Mouse (Mus musculus): ENCODE measurements around the gene Myo18b.

The Myo18b gene

DNA sequence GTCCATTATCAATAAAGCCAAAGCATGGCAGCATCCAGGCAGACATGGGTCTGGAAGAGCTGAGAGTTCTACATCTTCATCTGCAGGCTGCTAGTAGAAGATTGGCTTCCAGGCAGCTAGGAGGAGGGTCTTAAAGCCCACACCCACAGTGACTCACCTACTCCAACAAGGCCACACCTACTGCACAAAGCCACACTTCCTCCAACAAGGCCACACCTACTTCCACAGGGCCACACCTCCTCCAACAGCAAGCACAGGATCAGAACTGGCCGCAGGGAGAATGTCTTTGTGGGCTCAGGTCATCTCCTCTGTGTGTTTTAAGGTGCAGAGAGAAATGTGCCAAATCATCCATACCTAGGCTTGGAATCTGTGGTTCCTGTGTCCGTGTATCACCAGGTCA is 224.2 kb downstream of the Myo18b start:
- DNase-seq (ENCODE audit: low spot score), result no peak

DNA sequence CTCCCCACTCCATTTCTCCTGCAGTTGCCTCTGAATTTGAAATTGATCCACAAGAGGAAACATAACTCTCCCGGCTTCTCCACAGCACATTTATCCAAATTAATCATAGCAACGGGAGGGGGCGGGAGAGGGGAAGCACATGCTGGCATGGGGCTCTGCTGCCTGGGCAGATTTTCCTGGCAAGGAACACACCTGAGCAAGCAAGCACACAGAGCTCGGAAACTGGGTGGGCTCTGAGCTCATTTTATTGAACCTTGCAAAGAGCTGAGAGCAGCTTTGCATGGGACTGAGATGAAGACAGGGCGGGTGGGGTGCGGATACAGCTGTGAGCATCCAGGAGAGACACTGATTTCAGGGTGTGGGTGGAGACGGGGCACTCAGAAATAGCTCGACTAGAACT is 229.0 kb downstream of the Myo18b start:
- DNase-seq (ENCODE audit: low spot score), result no peak

DNA sequence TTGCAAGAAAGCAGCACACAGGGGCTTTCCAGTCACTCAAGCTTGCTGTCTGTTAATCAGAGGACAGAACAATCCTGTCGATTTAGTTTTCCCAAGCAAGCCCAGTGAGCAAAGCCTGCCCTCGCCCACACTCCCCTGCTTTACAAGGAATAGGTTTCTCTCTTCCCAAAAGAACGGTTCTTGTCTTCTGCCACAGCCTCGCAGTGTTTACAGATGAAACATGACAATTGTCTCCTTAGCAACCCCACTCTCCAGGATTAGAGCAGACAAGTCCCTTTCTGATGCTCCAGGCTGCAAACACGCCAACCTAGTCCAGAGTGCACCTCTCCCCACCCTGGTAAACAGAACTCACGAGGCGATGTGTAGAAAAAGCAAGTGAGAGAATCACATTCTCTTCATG is 230.5 kb downstream of the Myo18b start:
- no peak for DNase-seq (ENCODE audit: low spot score)

DNA sequence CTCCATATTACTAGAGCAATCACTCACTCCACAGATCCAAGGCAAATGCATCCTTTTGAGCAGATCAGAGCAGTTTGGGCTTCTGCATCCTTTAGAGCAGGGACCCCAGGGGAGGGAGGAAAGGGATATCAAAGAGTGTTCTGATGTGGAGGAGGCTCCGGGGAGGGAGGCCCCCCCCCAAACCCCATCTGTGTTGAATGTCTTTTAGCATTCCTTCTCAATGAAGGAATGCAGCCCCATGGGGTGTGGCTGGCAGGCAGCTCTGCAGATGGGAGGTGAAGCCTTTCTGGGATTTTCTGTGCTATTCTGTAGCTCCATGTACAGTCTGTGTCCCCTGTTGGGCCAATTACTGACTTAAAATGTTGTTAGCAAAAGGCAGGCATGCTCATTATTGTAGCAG is 232.5 kb downstream of the Myo18b start:
- DNase-seq (ENCODE audit: low spot score), result no peak

DNA sequence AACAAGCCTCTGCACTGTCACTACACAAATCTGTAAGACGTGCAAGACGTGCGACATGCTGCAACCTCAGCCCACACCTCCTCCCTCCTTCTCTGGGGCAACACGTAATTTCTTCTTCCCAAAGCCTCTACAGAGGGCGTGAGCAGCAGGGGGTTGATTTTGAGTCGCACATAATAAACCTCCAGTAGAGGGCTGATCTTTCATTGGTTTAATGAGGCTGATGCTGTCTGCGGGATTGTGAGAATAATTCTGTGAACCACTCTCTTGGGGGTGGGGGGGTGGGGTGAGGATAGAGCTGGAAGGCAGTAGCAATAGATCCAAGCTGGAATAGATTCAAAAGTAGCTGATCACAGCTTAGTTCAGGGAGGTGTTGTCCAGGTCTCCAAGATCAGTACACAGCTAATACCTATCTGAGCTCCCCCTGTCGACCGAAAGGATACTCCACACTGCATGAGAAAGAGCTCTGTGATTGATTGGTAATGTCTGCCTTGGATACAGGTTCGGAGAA is 235.2 kb downstream of the Myo18b start:
- no peak for DNase-seq (ENCODE audit: low spot score)

DNA sequence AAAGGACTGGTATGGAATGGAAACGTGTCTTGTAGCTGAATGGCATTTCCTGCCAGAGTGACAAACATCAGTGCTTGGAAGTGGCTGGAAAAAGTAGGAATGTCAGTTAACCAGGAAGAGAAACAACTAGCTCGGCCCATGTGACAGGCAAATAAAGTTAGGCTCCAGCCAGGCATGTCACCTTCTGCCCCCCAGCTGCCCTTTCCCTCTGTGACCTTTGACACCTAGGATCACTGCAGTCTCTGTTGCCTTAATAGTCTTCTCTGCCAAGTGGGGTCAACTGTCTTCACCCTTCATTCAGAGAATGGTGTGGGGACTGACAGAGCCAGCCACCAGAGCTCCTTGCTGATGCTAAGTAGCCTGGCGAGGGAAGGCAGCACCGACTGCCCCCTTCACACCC is 236.9 kb downstream of the Myo18b start:
- no peak for DNase-seq (ENCODE audit: low spot score)

DNA sequence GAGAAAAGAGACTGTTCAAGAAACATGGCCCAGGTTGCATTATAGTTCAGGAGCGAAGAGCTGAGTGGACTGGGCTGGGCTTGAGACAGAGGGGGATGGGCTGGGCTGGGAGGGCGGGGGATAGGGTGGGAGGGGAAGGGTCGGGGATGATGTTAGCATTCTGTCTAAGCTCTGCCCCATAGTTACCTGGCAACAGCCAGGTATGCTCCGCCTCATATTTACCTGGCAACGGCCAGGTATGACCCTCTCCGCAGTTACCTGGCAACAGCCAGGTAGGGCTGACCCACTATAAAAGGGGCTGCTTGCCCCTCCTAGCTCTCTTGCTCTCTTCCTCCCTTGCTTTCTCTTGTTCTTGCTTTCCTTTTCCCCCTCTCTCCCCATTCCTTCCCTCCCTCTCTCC is 239.4 kb downstream of the Myo18b start:
- DNase-seq (ENCODE audit: low spot score), result no peak

DNA sequence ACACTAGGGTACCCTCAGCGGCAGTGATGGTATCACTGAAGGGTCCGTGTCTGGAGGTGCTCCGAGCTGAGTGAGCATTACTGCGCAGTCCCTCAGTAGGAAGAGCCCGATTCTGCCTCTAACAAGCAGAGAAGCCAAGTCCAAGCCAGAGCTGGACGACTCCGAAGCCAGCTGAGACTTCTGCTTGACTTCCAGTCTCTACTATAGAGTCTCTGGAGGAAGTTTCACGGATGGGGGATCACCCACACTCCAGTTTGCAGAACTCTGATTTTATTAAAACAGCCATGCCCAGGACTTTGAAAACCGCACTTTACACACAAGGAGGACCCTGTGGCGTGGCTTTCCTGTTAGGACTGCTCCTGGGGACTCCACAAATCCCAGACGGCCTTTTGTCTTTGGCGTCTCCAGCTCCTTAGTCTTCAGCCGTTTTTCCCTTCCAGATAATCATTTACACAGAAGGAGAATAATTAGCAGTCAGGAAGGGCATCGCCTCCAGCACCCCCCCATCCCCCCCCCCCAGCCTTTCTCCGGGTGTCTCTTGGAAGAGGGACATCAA is 240.1 kb downstream of the Myo18b start:
- DNase-seq (ENCODE audit: low spot score), result no peak

DNA sequence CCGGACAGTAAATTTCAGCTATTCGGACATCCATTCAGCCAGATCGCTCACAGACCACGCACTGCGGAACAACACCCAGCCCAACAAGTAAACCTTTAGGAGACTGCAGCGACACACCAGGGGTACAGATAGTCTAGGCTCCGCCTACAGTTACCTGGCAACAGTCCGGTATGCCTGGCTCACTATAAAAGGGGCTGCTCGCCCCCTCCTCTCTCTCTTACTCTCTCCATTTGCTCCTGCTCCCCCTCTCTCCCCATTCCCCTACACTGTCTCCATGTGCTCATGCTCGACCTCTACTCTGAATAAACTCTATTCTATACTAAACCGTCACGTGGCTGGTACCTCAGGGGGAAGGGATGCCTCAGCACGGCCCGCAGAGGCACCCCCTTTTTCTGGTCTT is 240.6 kb downstream of the Myo18b start:
- DNase-seq (ENCODE audit: low spot score), result no peak

DNA sequence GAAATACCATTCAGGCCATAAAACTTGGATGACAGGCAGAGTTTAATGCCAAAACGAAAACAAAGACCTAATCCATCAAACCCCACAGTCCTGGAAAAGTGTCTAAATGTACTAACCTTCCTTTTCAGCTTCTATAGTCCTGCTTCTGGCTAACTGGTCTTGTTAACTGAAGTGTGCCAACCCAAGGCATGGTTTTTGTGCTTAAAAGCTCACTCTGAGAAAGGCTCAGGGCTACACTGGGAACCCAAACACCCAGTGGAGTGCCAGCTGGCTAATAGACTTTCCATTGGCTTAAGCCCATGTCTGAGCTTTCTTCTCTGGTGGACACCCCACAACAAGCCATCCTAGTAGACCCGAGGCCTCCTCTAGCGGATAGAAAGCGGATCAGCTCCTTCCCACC is 244.1 kb downstream of the Myo18b start:
- no peak for DNase-seq (ENCODE audit: low spot score)

DNA sequence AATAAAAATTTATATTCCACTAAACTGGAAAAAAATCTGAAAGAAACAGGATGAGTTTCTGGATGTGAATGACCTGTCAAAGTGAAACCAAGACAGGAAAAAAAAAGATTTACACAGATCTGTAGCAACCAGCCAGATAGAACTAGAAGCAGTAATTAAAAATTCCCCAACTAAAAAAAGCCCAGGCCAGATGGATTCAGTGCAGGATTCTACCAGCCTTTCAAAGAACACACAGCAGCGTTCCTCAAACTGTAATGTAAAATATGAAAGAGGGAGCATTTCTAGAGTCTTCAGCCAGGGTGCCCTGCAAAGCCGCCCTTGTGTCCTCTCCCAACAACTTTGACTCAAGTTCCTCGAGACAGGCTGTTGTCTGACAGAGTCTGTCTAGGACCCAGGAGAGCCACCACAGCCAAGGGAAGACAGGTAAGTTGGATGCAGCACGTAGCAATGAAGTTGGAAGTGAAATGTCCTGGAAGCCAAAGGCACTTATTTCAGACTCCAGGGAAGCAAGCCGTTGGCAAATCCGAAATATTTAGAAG is 246.9 kb downstream of the Myo18b start:
- DNase-seq (ENCODE audit: low spot score), result no peak

DNA sequence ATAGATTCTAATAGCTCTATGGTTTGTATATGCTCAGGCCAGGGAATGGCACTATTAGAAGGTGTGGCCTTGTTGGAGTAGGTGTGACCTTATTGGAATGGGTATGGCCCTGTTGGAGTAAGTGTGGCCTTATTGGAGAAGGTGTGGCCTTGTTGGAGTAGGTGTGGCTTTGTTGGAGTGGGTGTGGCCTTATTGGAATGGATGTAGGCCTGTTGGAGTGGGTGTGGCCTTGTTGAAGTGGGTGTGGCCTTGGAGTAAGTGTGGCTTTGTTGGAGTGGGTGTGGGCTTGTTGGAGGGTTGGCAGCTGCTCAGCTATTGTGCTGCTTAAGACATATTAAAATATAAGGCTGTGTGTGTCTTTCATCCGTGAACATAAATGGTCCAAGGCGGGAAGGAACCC is 249.3 kb downstream of the Myo18b start:
- DNase-seq (ENCODE audit: low spot score), result no peak

DNA sequence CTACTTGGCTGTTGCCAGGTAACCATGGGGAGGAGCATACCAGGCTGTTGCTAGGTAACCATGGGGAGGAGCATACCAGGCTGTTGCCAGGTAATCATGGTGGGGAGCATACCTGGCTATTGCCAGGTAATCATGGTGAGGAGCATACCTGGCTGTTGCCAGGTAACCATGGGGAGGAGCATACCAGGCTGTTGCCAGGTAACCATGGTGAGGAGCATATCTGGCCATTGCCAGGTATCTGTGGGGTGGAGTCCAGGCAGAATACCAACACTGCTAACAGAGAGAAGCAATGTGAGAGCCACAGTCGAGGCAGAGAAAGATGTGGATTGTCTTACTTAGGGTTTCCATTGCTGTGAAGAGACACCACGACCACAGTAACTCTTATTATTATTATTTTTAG is 250.6 kb downstream of the Myo18b start:
- no peak for DNase-seq (ENCODE audit: low spot score)

DNA sequence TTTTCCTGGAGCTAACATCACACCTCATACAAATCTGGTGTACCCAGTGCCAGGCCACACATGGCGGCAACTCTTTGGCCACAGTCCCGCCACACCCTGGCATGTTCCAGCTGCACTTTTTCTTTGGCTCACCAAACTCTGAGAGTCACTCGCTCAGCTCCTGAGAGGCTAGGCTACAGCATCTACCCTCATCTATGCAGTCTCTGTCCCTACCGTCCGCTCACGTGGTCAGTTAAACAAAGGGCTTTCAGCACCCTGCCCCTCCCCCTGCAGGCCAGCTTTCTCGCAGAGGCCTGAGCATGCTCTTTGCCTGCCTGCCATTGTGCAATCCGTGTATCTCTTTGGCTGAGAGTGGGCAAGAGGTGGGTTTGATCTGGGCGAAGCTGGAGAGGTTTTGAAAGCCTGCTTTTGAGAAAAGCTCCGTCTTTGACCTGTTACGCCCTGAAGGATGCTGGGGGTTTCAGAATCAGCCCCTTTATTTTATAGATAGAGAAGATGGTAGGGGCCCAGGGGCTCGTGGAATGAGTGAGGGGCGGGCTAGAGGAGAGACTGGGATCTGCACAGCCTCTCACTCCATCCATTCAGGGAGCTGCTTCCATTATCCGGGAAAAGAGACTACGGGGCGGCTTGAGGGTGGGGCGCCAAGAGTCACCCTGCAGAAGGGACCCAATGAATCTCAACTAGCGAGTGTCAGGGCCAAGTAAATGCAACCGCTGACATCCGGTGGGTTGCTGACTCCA is 252.5 kb downstream of the Myo18b start:
- DNase-seq (ENCODE audit: low spot score), result no peak

DNA sequence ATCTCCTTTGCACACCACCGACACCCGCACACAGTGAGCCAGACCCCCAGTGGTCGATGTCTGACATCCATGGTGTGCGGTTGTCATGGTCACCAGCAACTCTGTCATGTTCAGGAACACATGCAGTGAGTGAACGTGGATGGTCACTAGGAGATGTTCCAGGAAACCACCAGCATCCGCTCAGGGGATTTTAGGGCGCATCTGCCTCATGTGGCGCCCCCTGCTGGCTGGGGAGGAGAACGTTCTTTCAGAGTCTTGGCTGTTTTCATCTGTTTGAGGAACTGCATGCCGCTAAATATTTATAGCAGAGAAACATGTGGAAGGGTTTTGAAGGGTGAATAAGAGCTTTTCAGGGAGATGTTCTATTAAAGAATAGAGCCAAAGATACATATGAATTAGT is 253.4 kb downstream of the Myo18b start:
- no peak for DNase-seq (ENCODE audit: low spot score)

DNA sequence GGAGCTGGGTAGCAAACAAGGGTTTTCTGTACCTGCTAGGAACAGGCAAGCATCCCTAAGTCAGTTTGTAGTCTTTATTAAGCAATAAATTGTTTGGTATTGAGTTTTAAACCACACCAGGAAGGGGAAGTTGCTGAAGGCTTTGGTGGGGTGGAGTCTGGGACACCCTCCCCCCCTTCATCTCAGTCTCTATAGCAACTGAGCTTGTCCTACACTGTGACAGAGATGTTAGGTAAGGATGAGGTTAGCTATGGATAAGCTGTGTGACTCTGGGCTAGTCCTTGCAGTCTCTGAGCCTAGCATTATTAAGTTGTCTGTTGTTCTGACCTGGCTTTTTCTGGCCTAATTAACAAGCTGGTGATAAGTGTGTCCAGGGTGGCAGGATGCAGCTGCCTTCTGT is 254.4 kb downstream of the Myo18b start:
- DNase-seq (ENCODE audit: low spot score), result no peak

DNA sequence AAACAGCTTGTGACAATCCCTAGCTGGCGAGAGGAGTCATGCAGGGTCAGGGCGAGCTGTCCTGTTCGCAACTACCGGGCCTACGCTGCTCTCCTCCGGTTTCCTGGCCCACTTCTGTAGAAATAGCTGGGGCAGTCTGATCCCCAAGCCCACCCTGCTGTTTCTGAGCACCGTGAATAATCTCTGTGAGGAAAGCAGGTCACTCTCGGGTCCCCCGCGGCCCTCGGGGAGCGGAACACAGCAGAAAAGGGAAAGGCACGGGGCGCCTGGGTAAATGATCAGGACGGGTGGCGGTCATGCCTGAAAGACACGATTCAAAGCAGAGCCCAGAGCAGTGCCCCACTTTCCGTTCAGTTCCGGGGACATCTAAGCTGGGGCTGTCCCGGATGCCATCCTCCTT is 255.0 kb downstream of the Myo18b start:
- DNase-seq (ENCODE audit: low spot score), result no peak

DNA sequence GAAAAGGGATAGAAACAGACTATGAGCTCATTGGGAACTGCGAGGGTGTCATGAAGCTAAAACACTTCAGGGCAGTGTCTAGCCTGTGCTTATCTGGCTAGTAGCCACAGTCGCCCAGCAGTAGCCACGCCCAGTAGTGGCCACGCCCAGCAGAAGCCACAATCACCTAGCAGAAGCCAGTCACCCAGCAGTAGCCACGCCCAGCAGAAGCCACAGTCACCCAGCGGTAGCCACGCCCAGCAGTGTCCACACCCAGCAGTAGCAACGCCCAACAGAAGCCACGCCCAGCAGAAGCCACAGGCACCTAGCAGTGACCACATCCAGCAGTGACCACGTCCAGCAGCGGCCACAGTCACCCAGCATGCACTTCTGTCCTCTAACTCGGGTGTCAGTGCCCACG is 255.5 kb downstream of the Myo18b start:
- no peak for DNase-seq (ENCODE audit: low spot score)
